Mouse (Mus musculus): ENCODE results near the gene Ebi3. TPM values are rescaled to one million over a fixed set of nuclear protein-coding genes. Genes with fewer than 3 reads are reported as not detected.

Ebi3 gene
- polyA plus RNA-seq, 1 experiment from 2014 or later: 3.5 TPM

GRCm38 (mm10) chr17:55956129-55956528 lies 3.7 kb downstream of the Ebi3 start:
- no peak overlapping the region for H3K27ac ChIP-seq (ENCODE audit: low read depth, low read length)
- H3K36me3 ChIP-seq (ENCODE audit: control insufficient read depth, insufficient read depth, low read length): peaks cover 4% of the 10 kb centered on the region; the same call in 1 of the 2 replicates
- ATAC-seq (replicated peaks; ENCODE audit: low FRiP score) (peak; percentile 24), DNase-seq (ENCODE audit: low spot score) (peak; percentile 83)
- under 1% methylated on average over 26 of the region's 26 CpGs for whole genome bisulfite sequencing
- peak overlapping the region; percentile 60 for H3K9ac ChIP-seq (ENCODE audit: low read depth, low read length)
- peaks cover 3% of the 10 kb centered on the region; the same call in 1 of the 2 replicates for H3K27me3 ChIP-seq (replicated peaks; ENCODE audit: control insufficient read depth, insufficient read depth, low read length)
- no peaks in the 10 kb centered on the region for H3K9me3 ChIP-seq (ENCODE audit: control insufficient read depth, low read length)
- peak overlapping the region; percentile 81 for H3K4me2 ChIP-seq
- peak overlapping the region; percentile 57 for H3K4me3 ChIP-seq (ENCODE audit: low read depth, low read length)
- H3K4me1 ChIP-seq (replicated peaks; ENCODE audit: control insufficient read depth, insufficient read depth, low read length): peaks cover 21% of the 10 kb centered on the region

DNA sequence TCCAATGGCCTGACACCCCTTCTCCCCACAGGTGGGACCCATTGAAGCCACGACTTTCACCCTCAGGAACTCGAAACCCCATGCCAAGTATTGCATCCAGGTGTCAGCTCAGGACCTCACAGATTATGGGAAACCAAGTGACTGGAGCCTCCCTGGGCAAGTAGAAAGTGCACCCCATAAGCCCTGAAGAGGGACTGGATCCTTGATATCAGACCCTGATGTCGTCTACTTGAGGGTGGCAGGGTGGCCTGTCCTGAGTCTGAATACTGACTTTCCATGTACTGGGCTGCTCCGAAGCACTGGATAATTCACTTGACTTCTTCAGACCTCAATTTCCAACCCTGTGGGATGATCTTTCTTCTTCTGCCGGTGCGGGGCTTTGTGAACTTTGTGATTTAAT lies 4.2 kb downstream of the Ebi3 start:
- H3K9me3 ChIP-seq (ENCODE audit: control insufficient read depth, low read length): no peaks in the 10 kb centered on the region
- H3K9ac ChIP-seq (ENCODE audit: low read depth, low read length): no peak overlapping the region
- 28% methylated on average over 6 of the region's 6 CpGs for WGBS
- DNase-seq (ENCODE audit: low spot score) (no peak), ATAC-seq (replicated peaks; ENCODE audit: low FRiP score) (no peak)
- H3K27me3 ChIP-seq (replicated peaks; ENCODE audit: control insufficient read depth, insufficient read depth, low read length): peaks cover 3% of the 10 kb centered on the region; the same call in 1 of the 2 replicates
- no peak overlapping the region for H3K27ac ChIP-seq (ENCODE audit: low read depth, low read length)
- peaks cover 4% of the 10 kb centered on the region; the same call in 1 of the 2 replicates for H3K36me3 ChIP-seq (ENCODE audit: control insufficient read depth, insufficient read depth, low read length)
- H3K4me3 ChIP-seq (ENCODE audit: low read depth, low read length): peak overlapping the region; percentile 57
- peak overlapping the region; percentile 81 for H3K4me2 ChIP-seq
- peaks cover 21% of the 10 kb centered on the region for H3K4me1 ChIP-seq (replicated peaks; ENCODE audit: control insufficient read depth, insufficient read depth, low read length)

GRCm38 (mm10) chr17:55957168-55957567 lies 4.7 kb downstream of the Ebi3 start:
- ATAC-seq (replicated peaks; ENCODE audit: low FRiP score) (no peak), DNase-seq (ENCODE audit: low spot score) (peak; percentile 72)
- H3K36me3 ChIP-seq (ENCODE audit: control insufficient read depth, insufficient read depth, low read length): peaks cover 6% of the 10 kb centered on the region; the same call in 1 of the 2 replicates
- H3K4me2 ChIP-seq: no peak overlapping the region
- H3K4me3 ChIP-seq (ENCODE audit: low read depth, low read length): no peak overlapping the region
- H3K9me3 ChIP-seq (ENCODE audit: control insufficient read depth, low read length): no peaks in the 10 kb centered on the region
- WGBS: 15% methylated on average over 9 of the region's 9 CpGs
- no peak overlapping the region for H3K27ac ChIP-seq (ENCODE audit: low read depth, low read length)
- peaks cover 3% of the 10 kb centered on the region; the same call in 1 of the 2 replicates for H3K27me3 ChIP-seq (replicated peaks; ENCODE audit: control insufficient read depth, insufficient read depth, low read length)
- no peak overlapping the region for H3K9ac ChIP-seq (ENCODE audit: low read depth, low read length)
- peaks cover 21% of the 10 kb centered on the region for H3K4me1 ChIP-seq (replicated peaks; ENCODE audit: control insufficient read depth, insufficient read depth, low read length)

GRCm38 (mm10) chr17:55957726-55958583 lies 5.5 kb downstream of the Ebi3 start:
- WGBS: 77% methylated on average over 12 of the region's 13 CpGs

DNA sequence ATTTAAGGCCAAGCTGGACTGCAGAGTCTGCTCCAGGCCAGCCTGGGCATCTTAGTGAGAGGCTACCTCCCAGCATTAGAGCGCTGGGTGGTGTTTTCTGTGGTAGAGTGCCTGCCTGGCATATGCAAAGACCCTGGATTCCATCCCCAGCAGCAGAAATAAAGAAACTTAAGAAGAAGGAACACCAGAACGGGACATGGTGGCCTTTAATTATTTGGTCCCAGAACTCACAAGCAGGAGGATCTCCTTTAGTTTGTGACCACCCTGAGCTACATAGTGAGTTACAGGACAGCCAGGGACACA lies 6.1 kb downstream of the Ebi3 start:
- H3K27me3 ChIP-seq (replicated peaks; ENCODE audit: control insufficient read depth, insufficient read depth, low read length): peaks cover 3% of the 10 kb centered on the region; the same call in 1 of the 2 replicates
- peak overlapping the region; percentile 82 for H3K4me2 ChIP-seq
- H3K27ac ChIP-seq (ENCODE audit: low read depth, low read length): peak overlapping the region; percentile 94; the same call in 1 of the 2 replicates
- no peaks in the 10 kb centered on the region for H3K9me3 ChIP-seq (ENCODE audit: control insufficient read depth, low read length)
- no peak for DNase-seq (ENCODE audit: low spot score)
- H3K36me3 ChIP-seq (ENCODE audit: control insufficient read depth, insufficient read depth, low read length): peaks cover 9% of the 10 kb centered on the region; the same call in 1 of the 2 replicates
- H3K4me3 ChIP-seq (ENCODE audit: low read depth, low read length): peak overlapping the region; percentile 64
- peak overlapping the region; percentile 83 for H3K9ac ChIP-seq (ENCODE audit: low read depth, low read length)
- peaks cover 21% of the 10 kb centered on the region for H3K4me1 ChIP-seq (replicated peaks; ENCODE audit: control insufficient read depth, insufficient read depth, low read length)
- 29% methylated on average over 2 of the region's 2 CpGs for WGBS
- ATAC-seq (replicated peaks; ENCODE audit: low FRiP score): no peak

More at GRCm38 (mm10) chr17:55957726-55958583, 5.5 kb downstream of the Ebi3 start:
- Histone ChIP-seq H3K27me3 (replicated peaks; ENCODE audit: control insufficient read depth, insufficient read depth, low read length) (peaks cover 3% of the 10 kb centered on the region; the same call in 1 of the 2 replicates), H3K4me1 (replicated peaks; ENCODE audit: control insufficient read depth, insufficient read depth, low read length) (peaks cover 21% of the 10 kb centered on the region), H3K4me3 (ENCODE audit: low read depth, low read length) (peak overlapping the region; percentile 64), H3K9me3 (ENCODE audit: control insufficient read depth, low read length) (no peaks in the 10 kb centered on the region), H3K36me3 (ENCODE audit: control insufficient read depth, insufficient read depth, low read length) (peaks cover 9% of the 10 kb centered on the region; the same call in 1 of the 2 replicates), H3K4me2 (peak overlapping the region; percentile 82), H3K27ac (ENCODE audit: low read depth, low read length) (peak overlapping the region; percentile 94; the same call in 1 of the 2 replicates), H3K9ac (ENCODE audit: low read depth, low read length) (peak overlapping the region; percentile 83)
- no peak for ATAC-seq (replicated peaks; ENCODE audit: low FRiP score)
- no peak for DNase-seq (ENCODE audit: low spot score)

DNA sequence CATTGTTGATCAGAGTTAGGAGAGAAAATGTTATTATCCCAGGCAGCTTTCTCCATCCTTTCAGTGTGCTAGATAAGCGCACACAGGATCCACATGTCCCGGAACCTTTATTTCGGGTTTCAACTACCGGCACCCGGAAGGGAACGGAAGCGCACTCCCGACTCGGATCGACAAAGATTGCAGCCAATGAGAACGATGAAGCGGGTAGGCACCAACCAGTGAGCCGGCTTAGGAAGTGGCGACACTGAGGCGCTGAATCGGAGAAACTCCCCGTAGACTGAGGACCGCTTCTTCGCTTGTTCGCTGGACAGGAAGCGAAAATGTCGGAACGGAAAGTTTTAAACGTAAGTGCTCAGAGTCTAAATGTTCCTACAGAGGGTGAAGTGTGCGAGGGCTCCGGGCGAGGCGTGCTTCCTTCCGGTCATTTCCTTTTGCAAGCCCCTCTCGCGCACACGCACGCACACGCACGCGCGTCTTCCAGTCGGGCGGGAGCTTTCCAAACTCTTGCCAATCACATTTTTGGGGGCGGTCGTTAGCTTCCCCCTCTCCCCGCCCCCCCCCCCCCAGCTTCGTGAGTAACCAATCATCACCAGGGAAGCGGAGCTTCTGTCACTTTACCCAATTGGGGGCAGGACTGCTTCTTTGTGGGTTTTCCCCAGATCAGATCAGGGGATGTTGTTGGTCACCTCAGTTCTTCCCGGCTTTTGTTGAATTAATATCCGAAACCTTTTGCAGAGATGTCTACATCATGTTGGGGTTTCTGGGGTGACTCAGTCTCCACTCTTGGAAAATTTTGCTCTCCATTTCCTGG lies 6.7 kb downstream of the Ebi3 start, which contains the start of gene Yju2:
Gene Yju2, plus strand, starts transcription at position 182 of the 811 bp plus-strand sequence.
- H3K27me3 ChIP-seq (replicated peaks; ENCODE audit: control insufficient read depth, insufficient read depth, low read length): peaks cover 3% of the 10 kb centered on the region; the same call in 1 of the 2 replicates
- peak; percentile 89 for ATAC-seq (replicated peaks; ENCODE audit: low FRiP score)
- peak within 1 kb of the TSS; percentile 83 for H3K9ac ChIP-seq (ENCODE audit: low read depth, low read length)
- H3K9me3 ChIP-seq (ENCODE audit: control insufficient read depth, low read length): no peaks in the 10 kb centered on the region
- peak within 1 kb of the TSS; percentile 94 for H3K27ac ChIP-seq (ENCODE audit: low read depth, low read length)
- peak; percentile 94 for DNase-seq (ENCODE audit: low spot score)
- H3K4me2 ChIP-seq: peak within 1 kb of the TSS; percentile 82
- WGBS: under 1% methylated on average over 45 of the region's 46 CpGs
- H3K36me3 ChIP-seq (ENCODE audit: control insufficient read depth, insufficient read depth, low read length): peaks cover 9% of the 10 kb centered on the region; the same call in 1 of the 2 replicates
- peak within 1 kb of the TSS; percentile 64 for H3K4me3 ChIP-seq (ENCODE audit: low read depth, low read length)
- peaks cover 21% of the 10 kb centered on the region for H3K4me1 ChIP-seq (replicated peaks; ENCODE audit: control insufficient read depth, insufficient read depth, low read length)

DNA sequence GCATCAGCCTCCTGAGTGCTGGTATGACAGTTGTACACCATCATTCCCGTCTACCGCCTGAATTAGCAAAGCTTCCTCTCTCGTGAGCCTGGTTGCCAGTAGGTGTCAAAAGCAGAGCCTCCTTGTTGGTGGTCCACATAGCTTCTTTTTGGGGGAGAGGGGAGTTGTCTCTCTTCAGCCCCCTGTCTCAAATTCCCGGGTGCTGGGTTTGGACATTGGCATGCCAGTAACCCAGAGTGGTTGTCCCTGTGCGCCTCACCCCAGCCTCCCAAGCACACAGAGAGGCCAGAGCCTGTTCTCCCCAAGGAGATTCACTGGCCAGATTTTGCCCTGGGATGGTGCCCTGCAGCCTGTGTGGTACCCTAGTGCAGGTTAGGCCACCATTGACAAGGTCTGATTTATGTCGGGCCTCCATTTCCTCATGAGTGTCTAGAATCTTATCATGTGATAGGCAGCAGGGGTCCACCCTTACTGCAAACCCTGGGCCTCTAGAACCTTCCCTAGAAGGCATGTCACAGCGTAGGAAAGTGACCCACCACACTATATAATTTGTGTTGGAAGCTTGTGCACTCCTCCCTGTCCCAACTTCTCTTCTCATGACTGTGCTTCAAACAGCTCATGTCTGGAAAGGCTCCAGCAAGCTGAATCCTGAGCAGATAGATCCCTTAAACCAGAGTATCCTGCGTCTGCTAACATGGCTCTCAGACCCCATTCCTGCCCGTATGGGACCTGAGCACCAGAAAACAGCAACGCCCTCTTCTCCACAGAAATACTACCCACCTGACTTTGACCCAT lies 7.7 kb downstream of the Ebi3 start:
- Histone ChIP-seq H3K9me3 (ENCODE audit: control insufficient read depth, low read length) (no peaks in the 10 kb centered on the region), H3K9ac (ENCODE audit: low read depth, low read length) (peak overlapping the region; percentile 40; the same call in 1 of the 2 replicates), H3K27ac (ENCODE audit: low read depth, low read length) (peak overlapping the region; percentile 94; the same call in 1 of the 2 replicates), H3K4me2 (peak overlapping the region; percentile 82), H3K36me3 (ENCODE audit: control insufficient read depth, insufficient read depth, low read length) (peaks cover 14% of the 10 kb centered on the region; the same call in 1 of the 2 replicates), H3K4me1 (replicated peaks; ENCODE audit: control insufficient read depth, insufficient read depth, low read length) (peaks cover 21% of the 10 kb centered on the region), H3K4me3 (ENCODE audit: low read depth, low read length) (peak overlapping the region; percentile 64), H3K27me3 (replicated peaks; ENCODE audit: control insufficient read depth, insufficient read depth, low read length) (no peaks in the 10 kb centered on the region)
- ATAC-seq (replicated peaks; ENCODE audit: low FRiP score): no peak
- WGBS: 74% methylated on average over 10 of the region's 10 CpGs
- peak; percentile 31 for DNase-seq (ENCODE audit: low spot score)

- H3K9ac ChIP-seq (ENCODE audit: low read depth, low read length): no peak overlapping the region
- no peaks in the 10 kb centered on the region for H3K27me3 ChIP-seq (replicated peaks; ENCODE audit: control insufficient read depth, insufficient read depth, low read length)
- peaks cover 17% of the 10 kb centered on the region; the same call in 1 of the 2 replicates for H3K36me3 ChIP-seq (ENCODE audit: control insufficient read depth, insufficient read depth, low read length)
- peaks cover 21% of the 10 kb centered on the region for H3K4me1 ChIP-seq (replicated peaks; ENCODE audit: control insufficient read depth, insufficient read depth, low read length)
- H3K27ac ChIP-seq (ENCODE audit: low read depth, low read length): no peak overlapping the region
- no peak for ATAC-seq (replicated peaks; ENCODE audit: low FRiP score)
- H3K9me3 ChIP-seq (ENCODE audit: control insufficient read depth, low read length): no peaks in the 10 kb centered on the region
- H3K4me2 ChIP-seq: no peak overlapping the region
- no peak overlapping the region for H3K4me3 ChIP-seq (ENCODE audit: low read depth, low read length)
- peak; percentile 15 for DNase-seq (ENCODE audit: low spot score)
Observed at GRCm38 (mm10) chr17:55960791-55961190, 8.4 kb downstream of the Ebi3 start.

Data from liver, embryonic 11.5 days (tissue).